Mouse (Mus musculus) liver, embryonic 12.5 days (tissue): ENCODE measurements around the gene Thpo. TPM values are rescaled to one million over a fixed set of nuclear protein-coding genes. Genes with fewer than 3 reads are reported as not detected.
A peak's percentile ranks its signal among the peaks of the same experiment; 100 is the strongest.

Experiments used
- ATAC-seq: fragments of 200-750 bp; cut with Nextera tagmentation; 2 replicates; pipeline ENCODE4 v1.8.0; 2017; ENCODE audit warnings: moderate number of reproducible peaks, mild to moderate bottlenecking, moderate library complexity
- H3K27ac ChIP-seq: fragments of 300-500 bp; sonication (generic); 2 replicates; pipeline ENCODE4 v1.5.1; 2016; ENCODE audit warnings: mild to moderate bottlenecking
- H3K27me3 ChIP-seq: fragments of 300-500 bp; sonication (generic); replicated peaks from 2 replicates; pipeline ENCODE4 v1.6.1; 2016; ENCODE audit warnings: mild to moderate bottlenecking, moderate library complexity
- H3K36me3 ChIP-seq: fragments of 300-500 bp; sonication (generic); 2 replicates; pipeline ENCODE4 v1.6.1; 2016; ENCODE audit warnings: mild to moderate bottlenecking, moderate library complexity
- H3K4me1 ChIP-seq: fragments of 300-500 bp; sonication (generic); 2 replicates; pipeline ENCODE4 v1.6.1; 2016
- H3K4me2 ChIP-seq: fragments of 300-500 bp; sonication (generic); 2 replicates; pipeline ENCODE4 v1.6.1; 2016; ENCODE audit warnings: mild to moderate bottlenecking, moderate library complexity
- H3K4me3 ChIP-seq: fragments of 300-500 bp; sonication (generic); 2 replicates; pipeline ENCODE4 v1.5.1; 2016; ENCODE audit warnings: mild to moderate bottlenecking, moderate library complexity
- H3K9ac ChIP-seq: fragments of 300-500 bp; sonication (generic); 2 replicates; pipeline ENCODE4 v1.6.1; 2016; ENCODE audit warnings: mild to moderate bottlenecking, moderate library complexity
- H3K9me3 ChIP-seq: fragments of 300-500 bp; sonication (generic); replicated peaks from 2 replicates; pipeline ENCODE4 v1.6.1; 2016; ENCODE audit warnings: mild to moderate bottlenecking, moderate library complexity
- WGBS: fragments of 180-500 bp; shearing (Covaris S2); methylation state at CpG from one replicate; pipeline ENCODE4 v1.1.7; 2016; ENCODE audit not compliant: insufficient replicate concordance; 5-methylcytosine and 5-hydroxymethylcytosine counted together
- polyA plus RNA-seq: library from polyadenylated mRNA; unstranded; fragments of >200 nt; fragmentation: Nextera tagmentation; extraction: Ambion mirVana; gene quantifications from 2 replicates; pipeline ENCODE4 v1.2.1, GENCODE M21; 2016

The Thpo gene
- polyA plus RNA-seq, 1 experiment from 2014 or later = 2.8 TPM

DNA sequence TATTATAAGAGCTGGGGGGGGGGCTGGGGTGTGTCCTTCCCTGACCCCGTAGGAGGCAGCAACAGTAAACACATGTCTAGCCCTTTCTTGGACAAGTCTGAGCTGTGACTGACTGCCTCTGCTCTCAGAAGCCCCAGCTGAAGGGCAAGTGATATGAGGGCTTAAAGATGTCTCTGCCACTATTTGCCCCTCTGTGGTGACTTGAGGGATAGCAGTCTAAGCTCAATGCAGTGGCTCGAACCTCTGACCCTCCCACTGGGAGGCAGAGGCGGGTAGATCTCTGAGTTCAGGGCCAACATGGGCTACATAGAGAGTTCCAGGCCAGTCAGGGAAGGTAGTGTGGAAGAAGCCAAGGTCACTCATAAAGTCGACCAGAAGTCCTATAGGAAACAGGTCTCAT, 23.5 kb downstream of the Thpo start:
- Histone ChIP-seq H3K9ac (no peak overlapping the region), H3K27ac (peak overlapping the region; percentile 52), H3K36me3 (peaks cover 77% of the 10 kb centered on the region), H3K4me2 (no peak overlapping the region), H3K9me3 (no peaks in the 10 kb centered on the region), H3K4me1 (peaks cover 96% of the 10 kb centered on the region), H3K4me3 (no peak overlapping the region), H3K27me3 (no peaks in the 10 kb centered on the region)
- no peak for ATAC-seq
- WGBS = 59% methylated on average over 4 of the region's 4 CpGs

- H3K9me3 ChIP-seq = no peaks in the 10 kb centered on the region
- no peaks in the 10 kb centered on the region for H3K27me3 ChIP-seq
- H3K36me3 ChIP-seq = peaks cover 81% of the 10 kb centered on the region
- no peak for ATAC-seq
- peaks cover 97% of the 10 kb centered on the region for H3K4me1 ChIP-seq
- H3K4me3 ChIP-seq = no peak overlapping the region
- no peak overlapping the region for H3K4me2 ChIP-seq
- peak overlapping the region; percentile 52 for H3K27ac ChIP-seq
- H3K9ac ChIP-seq = no peak overlapping the region
- 90% methylated on average over 11 of the region's 11 CpGs for WGBS
These were observed 23.9 kb downstream of the Thpo start for GRCm38 (mm10) chr16:20710370-20710769.

- Histone ChIP-seq H3K27ac (no peak overlapping the region; the same call in 1 of the 2 replicates), H3K4me1 (peaks cover 97% of the 10 kb centered on the region), H3K9ac (no peak overlapping the region), H3K4me2 (no peak overlapping the region), H3K4me3 (no peak overlapping the region), H3K9me3 (no peaks in the 10 kb centered on the region), H3K27me3 (no peaks in the 10 kb centered on the region), H3K36me3 (peaks cover 84% of the 10 kb centered on the region)
- WGBS = 71% methylated on average over 19 of the region's 19 CpGs
- ATAC-seq = no peak
These were observed 25.2 kb downstream of the Thpo start for GRCm38 (mm10) chr16:20708939-20709734.

GRCm38 (mm10) chr16:20708220-20708938, 25.9 kb downstream of the Thpo start:
- Histone ChIP-seq H3K27ac (peak overlapping the region; percentile 94; the same call in 1 of the 2 replicates), H3K4me1 (peaks cover 97% of the 10 kb centered on the region), H3K9me3 (no peaks in the 10 kb centered on the region), H3K36me3 (peaks cover 80% of the 10 kb centered on the region), H3K9ac (no peak overlapping the region), H3K4me2 (no peak overlapping the region), H3K27me3 (no peaks in the 10 kb centered on the region), H3K4me3 (no peak overlapping the region)
- ATAC-seq = no peak
- WGBS = 85% methylated on average over 21 of the region's 21 CpGs

DNA sequence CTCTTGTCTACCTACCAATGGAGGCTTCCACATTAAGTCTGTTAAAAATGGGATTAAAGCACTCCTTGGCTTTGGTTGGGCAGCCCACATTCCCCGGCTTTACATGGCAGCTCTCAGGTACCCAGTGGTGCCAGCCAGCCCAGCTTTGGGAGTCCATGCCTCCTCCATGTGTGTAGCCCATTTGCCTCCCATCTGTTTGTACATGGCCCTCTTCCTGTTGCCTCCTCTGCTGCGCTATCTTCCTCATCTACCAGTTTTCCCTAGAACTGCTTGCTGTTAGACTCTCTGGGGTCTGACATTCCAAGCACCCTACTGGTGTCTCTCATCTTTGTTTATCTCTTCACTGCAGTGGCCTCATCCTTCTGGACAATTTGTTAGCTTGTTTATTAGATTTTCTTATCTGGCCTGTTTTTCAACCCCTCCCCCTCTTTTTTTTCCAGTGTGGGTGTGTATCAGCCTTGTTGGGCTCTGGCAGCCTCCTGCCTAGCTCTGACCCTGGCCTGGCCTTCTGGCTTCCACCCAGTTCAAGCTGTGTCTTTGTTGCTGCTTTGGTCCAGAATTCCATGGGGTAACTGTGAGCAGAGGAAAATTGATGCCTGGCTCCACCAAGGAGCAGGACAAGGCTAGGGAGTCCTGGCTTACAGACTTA, 27.8 kb downstream of the Thpo start:
- H3K9me3 ChIP-seq = no peaks in the 10 kb centered on the region
- peaks cover 67% of the 10 kb centered on the region for H3K36me3 ChIP-seq
- peak overlapping the region; percentile 61 for H3K9ac ChIP-seq
- WGBS = 73% methylated on average over 2 of the region's 2 CpGs
- H3K27me3 ChIP-seq = no peaks in the 10 kb centered on the region
- H3K4me1 ChIP-seq = peaks cover 97% of the 10 kb centered on the region
- H3K4me3 ChIP-seq = no peak overlapping the region
- peak; percentile 48 for ATAC-seq
- H3K27ac ChIP-seq = peak overlapping the region; percentile 94
- peak overlapping the region; percentile 51 for H3K4me2 ChIP-seq

GRCm38 (mm10) chr16:20705786-20706185, 28.5 kb downstream of the Thpo start:
- no peak for ATAC-seq
- H3K4me3 ChIP-seq = no peak overlapping the region
- no peak overlapping the region for H3K4me2 ChIP-seq
- no peaks in the 10 kb centered on the region for H3K9me3 ChIP-seq
- peaks cover 60% of the 10 kb centered on the region for H3K36me3 ChIP-seq
- H3K27ac ChIP-seq = peak overlapping the region; percentile 94
- peak overlapping the region; percentile 61; the same call in 1 of the 2 replicates for H3K9ac ChIP-seq
- no peaks in the 10 kb centered on the region for H3K27me3 ChIP-seq
- peaks cover 93% of the 10 kb centered on the region for H3K4me1 ChIP-seq
- 39% methylated on average over 3 of the region's 3 CpGs for WGBS

GRCm38 (mm10) chr16:20703699-20704400, 30.5 kb downstream of the Thpo start:
- peaks cover 14% of the 10 kb centered on the region for H3K27me3 ChIP-seq
- peak overlapping the region; percentile 65 for H3K4me2 ChIP-seq
- H3K9ac ChIP-seq = peak overlapping the region; percentile 67
- peak; percentile 79 for ATAC-seq
- peak overlapping the region; percentile 29 for H3K4me3 ChIP-seq
- peaks cover 74% of the 10 kb centered on the region for H3K4me1 ChIP-seq
- peak overlapping the region; percentile 94 for H3K27ac ChIP-seq
- H3K9me3 ChIP-seq = no peaks in the 10 kb centered on the region
- WGBS = 36% methylated on average over 6 of the region's 6 CpGs
- H3K36me3 ChIP-seq = peaks cover 40% of the 10 kb centered on the region

GRCm38 (mm10) chr16:20703071-20703470, 31.2 kb downstream of the Thpo start:
- 79% methylated on average over 10 of the region's 10 CpGs for WGBS
- Histone ChIP-seq H3K36me3 (peaks cover 33% of the 10 kb centered on the region), H3K27me3 (peaks cover 22% of the 10 kb centered on the region), H3K9me3 (no peaks in the 10 kb centered on the region), H3K27ac (peak overlapping the region; percentile 94), H3K4me3 (peak overlapping the region; percentile 29), H3K4me2 (peak overlapping the region; percentile 65), H3K9ac (peak overlapping the region; percentile 67), H3K4me1 (peaks cover 70% of the 10 kb centered on the region)
- ATAC-seq = no peak

DNA sequence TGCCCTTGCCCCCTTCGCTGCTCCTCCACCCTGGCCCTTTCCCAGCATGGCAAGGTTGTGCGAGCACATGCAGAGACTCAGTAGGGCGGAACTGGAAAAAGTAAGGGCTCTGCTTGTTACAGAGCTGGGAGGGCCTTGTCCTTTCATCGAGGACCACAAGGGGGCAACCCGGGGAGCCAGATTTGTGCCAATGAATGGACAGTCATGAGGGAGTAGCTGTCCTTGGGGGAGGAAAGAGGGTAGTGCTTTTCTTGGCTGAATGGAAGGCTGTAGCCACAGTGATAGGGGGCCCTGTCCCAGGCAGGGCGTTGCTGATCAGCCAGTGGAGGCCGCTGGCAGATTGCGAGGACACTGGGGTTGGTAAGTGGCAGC, 31.8 kb downstream of the Thpo start:
- Histone ChIP-seq H3K36me3 (peaks cover 27% of the 10 kb centered on the region), H3K27me3 (peaks cover 25% of the 10 kb centered on the region), H3K4me1 (peaks cover 64% of the 10 kb centered on the region), H3K27ac (peak overlapping the region; percentile 94), H3K9ac (peak overlapping the region; percentile 52), H3K4me3 (peak overlapping the region; percentile 29; the same call in 1 of the 2 replicates), H3K4me2 (peak overlapping the region; percentile 65), H3K9me3 (no peaks in the 10 kb centered on the region)
- 6% methylated on average over 8 of the region's 8 CpGs for WGBS
- ATAC-seq = peak; percentile 83

DNA sequence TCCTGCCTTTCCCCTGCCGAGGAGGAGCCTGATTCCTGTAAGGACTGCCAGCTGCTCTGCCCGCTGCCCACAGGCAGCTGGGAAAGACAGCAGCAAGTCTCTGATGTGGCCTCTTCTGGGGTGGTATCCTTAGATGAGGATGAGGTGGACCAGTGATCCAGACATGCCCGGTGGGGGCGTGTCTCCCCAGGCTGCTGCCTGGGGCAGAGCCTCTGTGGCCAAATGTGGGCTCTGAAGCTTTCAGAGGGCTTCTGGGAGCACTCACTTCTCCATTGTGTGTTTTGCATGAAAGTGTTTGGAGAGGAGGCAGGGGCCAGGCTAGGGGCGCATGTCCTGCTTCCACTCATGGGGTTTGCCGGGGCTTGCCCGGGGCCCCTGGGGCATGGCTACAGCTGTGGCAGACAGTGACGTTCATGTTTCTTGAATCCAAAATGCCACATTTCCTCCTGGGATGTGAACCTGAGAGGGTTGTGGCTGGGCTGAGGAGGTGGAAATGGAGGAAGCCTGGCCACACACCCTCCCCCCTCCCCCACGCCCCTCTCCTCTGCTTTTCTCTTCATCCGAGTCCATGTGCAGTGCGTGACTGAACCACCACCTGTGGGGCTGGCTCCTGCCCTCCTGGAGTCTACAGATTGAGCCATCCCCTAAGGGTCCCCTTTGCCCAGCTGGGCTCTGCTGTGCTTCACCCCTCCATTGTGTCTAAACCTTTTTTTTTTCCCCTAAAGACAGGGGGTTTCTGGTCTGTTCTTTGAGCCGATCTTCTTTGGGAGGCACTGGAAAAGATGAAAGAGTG, 32.4 kb downstream of the Thpo start:
- Histone ChIP-seq H3K27me3 (peaks cover 31% of the 10 kb centered on the region), H3K9ac (peak overlapping the region; percentile 52), H3K9me3 (no peaks in the 10 kb centered on the region), H3K27ac (peak overlapping the region; percentile 94), H3K4me1 (peaks cover 58% of the 10 kb centered on the region), H3K4me2 (peak overlapping the region; percentile 65), H3K36me3 (peaks cover 21% of the 10 kb centered on the region), H3K4me3 (peak overlapping the region; percentile 29; the same call in 1 of the 2 replicates)
- ATAC-seq = no peak
- 46% methylated on average over 12 of the region's 12 CpGs for WGBS

- Histone ChIP-seq H3K9ac (no peak overlapping the region; the same call in 1 of the 2 replicates), H3K27me3 (peaks cover 37% of the 10 kb centered on the region), H3K27ac (peak overlapping the region; percentile 94), H3K4me2 (no peak overlapping the region), H3K4me3 (no peak overlapping the region), H3K4me1 (peaks cover 53% of the 10 kb centered on the region), H3K36me3 (peaks cover 17% of the 10 kb centered on the region), H3K9me3 (no peaks in the 10 kb centered on the region)
- 77% methylated on average over 7 of the region's 7 CpGs for WGBS
- no peak for ATAC-seq
These were observed 33.0 kb downstream of the Thpo start for GRCm38 (mm10) chr16:20701316-20701715.
